Mouse (Mus musculus) right cerebral cortex, postnatal 25 days (tissue): Measurements from ENCODE around the gene Nos3.

ENCODE experiments used
- DNase-seq: peaks from one replicate; pipeline ENCODE4 v3.0.0; 2022

The Nos3 gene

GRCm38 (mm10) chr5:24433993-24434392, 69.4 kb downstream of the Nos3 start:
- DNase-seq: no peak
